Mouse (Mus musculus) lung, postnatal 36 days (tissue): ENCODE data around the gene 4931414P19Rik.

Source experiments
- DNase-seq: peaks from one replicate; pipeline ENCODE4 v3.0.0; 2022; ENCODE audit warnings: mixed read lengths

The 4931414P19Rik gene

GRCm38 (mm10) chr14:54605752-54606321, at the start of gene 4931414P19Rik:
TSS of gene 4931414P19Rik (minus strand) at chr14:54605993.
- peak; percentile 84 for DNase-seq

- DNase-seq, result peak; percentile 94
Observed at GRCm38 (mm10) chr14:54653496-54653895, 47.7 kb upstream of the 4931414P19Rik start.

- no peak for DNase-seq
Observed at GRCm38 (mm10) chr14:54652787-54653186, 47.0 kb upstream of the 4931414P19Rik start.

GRCm38 (mm10) chr14:54651556-54651955, 45.8 kb upstream of the 4931414P19Rik start:
- DNase-seq, result no peak

GRCm38 (mm10) chr14:54650621-54651454, 45.0 kb upstream of the 4931414P19Rik start:
- peak; percentile 94 for DNase-seq

- no peak for DNase-seq
Observed at GRCm38 (mm10) chr14:54647900-54648299, 42.1 kb upstream of the 4931414P19Rik start.

- DNase-seq, result peak; percentile 76
Observed at GRCm38 (mm10) chr14:54646898-54647636, 41.3 kb upstream of the 4931414P19Rik start.

GRCm38 (mm10) chr14:54646455-54646854, 40.7 kb upstream of the 4931414P19Rik start:
- no peak for DNase-seq

GRCm38 (mm10) chr14:54644294-54644693, 38.5 kb upstream of the 4931414P19Rik start:
- DNase-seq, result no peak

- DNase-seq, result no peak
Observed at GRCm38 (mm10) chr14:54643011-54643410, 37.2 kb upstream of the 4931414P19Rik start.

- no peak for DNase-seq
Observed at GRCm38 (mm10) chr14:54642224-54642944, 36.6 kb upstream of the 4931414P19Rik start.

GRCm38 (mm10) chr14:54641305-54641969, 35.6 kb upstream of the 4931414P19Rik start, which contains the start of gene Cdh24:
TSS of gene Cdh24 (minus strand) at chr14:54641364.
- peak; percentile 93 for DNase-seq

- no peak for DNase-seq
Observed at GRCm38 (mm10) chr14:54640946-54641304, 35.1 kb upstream of the 4931414P19Rik start, which contains the start of gene Gm17606. TSS of gene Gm17606 (plus strand) at chr14:54640952.

- no peak for DNase-seq
Observed at GRCm38 (mm10) chr14:54640121-54640520, 34.3 kb upstream of the 4931414P19Rik start.

- no peak for DNase-seq
Observed at GRCm38 (mm10) chr14:54638210-54638609, 32.4 kb upstream of the 4931414P19Rik start.

- DNase-seq, result peak; percentile 67
Observed at GRCm38 (mm10) chr14:54636954-54637353, 31.2 kb upstream of the 4931414P19Rik start.

- no peak for DNase-seq
Observed at GRCm38 (mm10) chr14:54634182-54634581, 28.4 kb upstream of the 4931414P19Rik start.

GRCm38 (mm10) chr14:54632252-54632651, 26.5 kb upstream of the 4931414P19Rik start:
- no peak for DNase-seq

GRCm38 (mm10) chr14:54631240-54631599, 25.4 kb upstream of the 4931414P19Rik start:
- DNase-seq, result no peak

GRCm38 (mm10) chr14:54630583-54631239, 24.9 kb upstream of the 4931414P19Rik start:
- DNase-seq, result no peak

GRCm38 (mm10) chr14:54629797-54630196, 24.0 kb upstream of the 4931414P19Rik start:
- no peak for DNase-seq

- no peak for DNase-seq
Observed at GRCm38 (mm10) chr14:54628103-54628502, 22.3 kb upstream of the 4931414P19Rik start.
